Mouse (Mus musculus): ENCODE data around the gene Lmln. TPM values are rescaled to one million over a fixed set of nuclear protein-coding genes. Genes with fewer than 3 reads are reported as not detected.

Lmln gene
- not detected in 2 replicates for polyA plus RNA-seq (2012; ENCODE audit: insufficient read depth, insufficient read length, low replicate concordance, missing spikeins)

DNA sequence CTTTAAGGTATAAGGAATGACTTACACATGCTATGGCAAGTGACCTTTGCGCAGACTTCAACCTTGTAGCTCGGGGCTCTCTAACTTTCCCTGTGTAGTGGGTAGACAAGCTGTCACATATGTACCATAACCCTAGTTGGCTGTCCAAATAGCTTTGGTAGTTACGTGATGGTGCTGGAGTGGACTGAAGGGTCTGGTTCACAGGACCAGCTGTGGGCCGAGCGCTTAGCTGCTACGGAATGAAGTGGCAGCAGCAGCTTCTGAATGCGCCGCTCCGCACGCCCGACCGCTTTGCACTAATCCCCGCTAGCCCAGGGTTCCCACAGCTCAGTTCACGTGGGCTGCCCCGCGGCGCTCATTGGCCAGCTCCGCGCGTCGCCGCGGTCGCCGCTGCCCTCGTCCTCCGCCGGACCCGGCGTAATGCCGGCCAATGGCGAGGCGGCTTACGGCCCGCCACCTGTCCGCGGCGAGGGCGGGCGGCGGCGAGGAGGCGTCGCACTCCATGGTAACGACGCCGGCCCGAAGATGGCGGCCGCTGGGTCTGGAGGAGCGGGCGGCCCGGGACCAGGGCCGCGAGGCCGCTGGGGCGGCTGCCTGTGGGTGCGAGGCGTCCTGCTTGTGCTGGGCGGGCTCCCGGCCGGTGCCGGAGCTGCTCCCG, at the start of gene Lmln:
Gene Lmln (plus strand): TSS at position 498 of the 658 bp plus-strand sequence.
- peak within 1 kb of the TSS; percentile 93 for H3K4me3 ChIP-seq (ENCODE audit: insufficient read depth, low read depth, low read length)
- H3K27ac ChIP-seq (ENCODE audit: insufficient read depth, low read depth, low read length): peak within 1 kb of the TSS; percentile 57
- 1% methylated on average over 64 of the region's 64 CpGs for WGBS
- peaks cover 6% of the 10 kb centered on the region for H3K4me1 ChIP-seq (ENCODE audit: control insufficient read depth, insufficient read depth, low read length)
- TF ChIP-seq CTCF (IDR thresholded peaks at IDR 0.05; ENCODE audit: insufficient read depth, low read depth, low read length): no peak
- peak; percentile 61 for TF ChIP-seq POLR2A (IDR thresholded peaks at IDR 0.05; ENCODE audit: insufficient read depth, low read depth, low read length)

DNA sequence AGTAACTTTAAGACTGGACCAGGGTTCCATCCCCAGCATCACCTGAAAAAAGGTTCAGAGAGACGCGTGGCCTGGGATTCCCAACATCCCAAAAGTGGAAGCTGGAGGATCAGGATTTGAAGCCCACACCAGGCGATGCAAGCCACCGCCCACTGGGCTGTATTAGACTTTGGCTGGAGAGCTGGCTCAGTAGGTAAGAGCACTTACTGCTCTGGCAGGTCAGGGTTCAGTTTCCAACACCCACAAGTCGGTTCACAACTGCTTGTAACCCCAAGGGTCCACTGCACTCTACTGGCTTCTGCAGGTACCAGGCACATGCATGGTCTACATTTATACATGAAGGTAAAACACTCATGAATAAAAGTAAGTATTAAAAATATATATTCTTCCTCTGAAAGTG, 48.5 kb upstream of the Lmln start:
- Histone ChIP-seq H3K27ac (ENCODE audit: insufficient read depth, low read depth, low read length) (no peak overlapping the region), H3K4me1 (ENCODE audit: control insufficient read depth, insufficient read depth, low read length) (peaks cover 12% of the 10 kb centered on the region), H3K4me3 (ENCODE audit: insufficient read depth, low read depth, low read length) (no peak overlapping the region)
- TF ChIP-seq POLR2A (IDR thresholded peaks at IDR 0.05; ENCODE audit: insufficient read depth, low read depth, low read length) (no peak), CTCF (IDR thresholded peaks at IDR 0.05; ENCODE audit: insufficient read depth, low read depth, low read length) (no peak)
- WGBS: 96% methylated on average over 5 of the region's 5 CpGs

DNA sequence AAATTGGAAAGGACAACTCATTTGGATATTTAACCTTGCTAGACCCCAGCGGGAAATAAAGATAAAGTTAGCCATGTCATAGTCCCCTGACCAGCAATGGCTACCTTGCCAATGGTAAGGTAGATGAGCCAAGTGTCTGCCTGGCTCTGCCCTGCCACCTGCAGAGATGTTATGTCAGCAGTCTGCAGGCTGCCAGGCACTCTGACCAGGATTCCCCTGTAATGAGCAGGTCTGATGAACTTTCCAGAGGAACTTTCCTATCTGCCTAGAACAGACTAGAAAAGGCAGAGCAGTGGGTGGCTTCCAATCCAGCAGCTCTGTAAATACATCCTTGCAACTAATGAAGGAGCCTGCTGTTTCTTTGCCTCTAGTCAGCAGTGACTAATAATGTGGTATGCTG, 47.4 kb upstream of the Lmln start:
- WGBS: 78% methylated on average over 1 of the region's 1 CpGs
- no peak overlapping the region for H3K4me3 ChIP-seq (ENCODE audit: insufficient read depth, low read depth, low read length)
- H3K4me1 ChIP-seq (ENCODE audit: control insufficient read depth, insufficient read depth, low read length): peaks cover 14% of the 10 kb centered on the region
- no peak overlapping the region for H3K27ac ChIP-seq (ENCODE audit: insufficient read depth, low read depth, low read length)
- TF ChIP-seq CTCF (IDR thresholded peaks at IDR 0.05; ENCODE audit: insufficient read depth, low read depth, low read length) (no peak), POLR2A (IDR thresholded peaks at IDR 0.05; ENCODE audit: insufficient read depth, low read depth, low read length) (no peak)

DNA sequence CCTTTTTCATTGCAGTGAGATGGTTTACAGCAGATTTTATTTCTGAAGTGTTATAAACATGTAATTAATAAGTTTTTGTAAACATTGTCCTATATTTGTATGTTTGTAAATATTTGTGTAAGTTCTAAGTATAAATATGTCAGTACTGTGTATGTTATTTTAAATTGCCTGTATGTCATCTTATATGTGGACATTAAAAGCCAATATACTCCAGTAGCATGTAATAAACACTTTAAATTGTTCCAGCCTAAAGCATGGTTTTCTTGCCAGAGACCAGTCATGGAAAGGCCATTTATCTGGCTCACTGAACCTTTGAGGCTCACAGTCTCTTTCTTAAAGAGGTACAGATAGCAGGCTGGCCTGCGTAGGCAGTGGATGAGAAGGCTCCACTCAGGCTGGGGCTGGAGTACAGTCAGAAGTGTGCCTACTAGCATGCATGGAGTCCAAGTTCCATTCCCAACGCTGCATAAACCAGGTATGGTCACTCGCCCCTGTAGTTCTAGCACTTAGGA, 46.9 kb upstream of the Lmln start:
- Histone ChIP-seq H3K27ac (ENCODE audit: insufficient read depth, low read depth, low read length) (no peak overlapping the region), H3K4me3 (ENCODE audit: insufficient read depth, low read depth, low read length) (no peak overlapping the region), H3K4me1 (ENCODE audit: control insufficient read depth, insufficient read depth, low read length) (peaks cover 14% of the 10 kb centered on the region)
- TF ChIP-seq POLR2A (IDR thresholded peaks at IDR 0.05; ENCODE audit: insufficient read depth, low read depth, low read length) (no peak), CTCF (IDR thresholded peaks at IDR 0.05; ENCODE audit: insufficient read depth, low read depth, low read length) (no peak)
- 88% methylated on average over 3 of the region's 3 CpGs for WGBS

DNA sequence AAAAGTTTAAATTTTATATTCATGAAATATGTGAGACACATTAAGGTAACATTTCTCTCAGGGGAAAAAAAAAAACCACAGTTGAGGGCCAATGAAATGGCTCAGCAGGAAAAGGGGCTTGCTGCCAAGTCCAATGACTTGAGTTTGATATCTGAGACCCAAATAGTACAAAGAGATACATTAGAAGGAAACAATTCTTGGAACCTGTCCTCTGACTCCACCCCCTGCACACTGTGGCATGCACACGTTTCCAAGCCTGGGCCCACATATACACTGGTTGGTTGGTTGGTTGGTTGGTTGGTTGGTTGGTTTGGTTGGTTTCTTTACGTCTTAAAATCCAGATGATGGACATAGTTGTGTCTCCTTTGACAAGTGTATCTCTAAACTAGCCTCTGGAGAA, 46.3 kb upstream of the Lmln start:
- Histone ChIP-seq H3K4me3 (ENCODE audit: insufficient read depth, low read depth, low read length) (no peak overlapping the region), H3K27ac (ENCODE audit: insufficient read depth, low read depth, low read length) (no peak overlapping the region), H3K4me1 (ENCODE audit: control insufficient read depth, insufficient read depth, low read length) (peaks cover 14% of the 10 kb centered on the region)
- 81% methylated on average over 2 of the region's 2 CpGs for WGBS
- TF ChIP-seq CTCF (IDR thresholded peaks at IDR 0.05; ENCODE audit: insufficient read depth, low read depth, low read length) (no peak), POLR2A (IDR thresholded peaks at IDR 0.05; ENCODE audit: insufficient read depth, low read depth, low read length) (no peak)

DNA sequence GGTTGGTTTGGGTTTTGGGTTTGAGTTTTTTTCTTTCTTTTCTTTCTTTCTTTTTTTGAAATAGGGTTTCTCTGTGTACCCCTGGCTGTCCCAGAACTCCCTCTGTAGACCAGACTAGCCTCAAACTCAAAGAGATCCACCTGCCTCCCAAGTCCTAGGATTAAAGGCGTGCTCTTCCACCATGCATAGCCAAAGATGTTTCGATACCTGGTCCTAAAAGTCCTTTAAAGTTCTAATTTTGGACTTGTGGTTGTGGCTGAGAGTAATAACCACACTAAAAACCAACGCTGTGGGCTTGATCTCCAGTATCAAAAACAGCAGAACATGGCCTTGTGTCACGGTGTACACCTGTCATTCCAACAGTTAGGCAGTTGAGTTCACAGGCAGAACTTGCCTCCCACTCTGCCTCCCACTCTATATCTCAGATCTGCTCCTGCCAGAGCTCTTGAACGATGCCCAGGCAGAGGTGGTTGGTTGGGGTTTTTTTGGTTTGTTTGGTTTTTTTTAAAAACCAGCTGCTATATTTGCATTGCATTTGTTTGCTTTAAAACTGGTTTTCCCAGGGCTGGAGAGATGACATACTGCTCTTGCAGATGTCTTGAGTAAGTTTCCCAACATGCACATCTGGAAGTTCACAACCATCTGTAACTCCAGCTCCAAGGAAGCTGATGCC, 44.5 kb upstream of the Lmln start:
- WGBS: 80% methylated on average over 5 of the region's 5 CpGs
- H3K4me3 ChIP-seq (ENCODE audit: insufficient read depth, low read depth, low read length): no peak overlapping the region
- TF ChIP-seq CTCF (IDR thresholded peaks at IDR 0.05; ENCODE audit: insufficient read depth, low read depth, low read length) (no peak), POLR2A (IDR thresholded peaks at IDR 0.05; ENCODE audit: insufficient read depth, low read depth, low read length) (no peak)
- H3K4me1 ChIP-seq (ENCODE audit: control insufficient read depth, insufficient read depth, low read length): peaks cover 14% of the 10 kb centered on the region
- no peak overlapping the region for H3K27ac ChIP-seq (ENCODE audit: insufficient read depth, low read depth, low read length)

DNA sequence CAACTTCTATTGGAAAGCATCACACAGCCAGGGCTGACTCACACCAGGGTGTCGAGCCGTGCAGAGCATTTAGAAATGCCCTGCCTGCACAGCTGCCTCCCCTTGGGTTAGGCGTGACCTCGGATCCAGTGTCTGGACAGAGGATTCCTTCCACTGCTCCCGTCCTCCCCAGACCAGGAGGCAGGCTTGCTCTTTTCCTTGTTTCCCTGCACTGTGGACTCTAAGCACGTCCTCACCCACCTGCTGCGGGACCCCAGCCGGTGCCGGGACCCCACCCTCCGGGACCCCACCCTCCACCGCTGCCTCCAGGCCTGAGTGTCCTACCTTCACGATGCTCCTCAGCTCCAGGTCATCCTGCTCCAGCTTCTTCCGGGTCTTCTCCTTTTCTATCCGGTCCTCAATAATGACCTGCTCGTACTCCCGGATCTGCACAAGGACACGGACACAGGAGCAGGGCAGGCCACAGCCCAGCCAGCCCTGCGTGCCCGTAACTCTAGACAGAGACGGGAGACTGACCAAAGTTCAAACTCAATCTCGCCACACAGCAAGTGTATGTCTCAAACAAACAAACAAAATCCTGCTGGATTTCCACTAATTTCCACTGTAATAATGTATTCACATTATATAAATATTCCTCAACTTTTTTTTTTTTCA, 43.1 kb upstream of the Lmln start:
- no peak for TF ChIP-seq CTCF (IDR thresholded peaks at IDR 0.05; ENCODE audit: insufficient read depth, low read depth, low read length)
- no peak for TF ChIP-seq POLR2A (IDR thresholded peaks at IDR 0.05; ENCODE audit: insufficient read depth, low read depth, low read length)
- Histone ChIP-seq H3K27ac (ENCODE audit: insufficient read depth, low read depth, low read length) (no peak overlapping the region), H3K4me3 (ENCODE audit: insufficient read depth, low read depth, low read length) (no peak overlapping the region), H3K4me1 (ENCODE audit: control insufficient read depth, insufficient read depth, low read length) (peaks cover 10% of the 10 kb centered on the region)
- 71% methylated on average over 21 of the region's 21 CpGs for WGBS

DNA sequence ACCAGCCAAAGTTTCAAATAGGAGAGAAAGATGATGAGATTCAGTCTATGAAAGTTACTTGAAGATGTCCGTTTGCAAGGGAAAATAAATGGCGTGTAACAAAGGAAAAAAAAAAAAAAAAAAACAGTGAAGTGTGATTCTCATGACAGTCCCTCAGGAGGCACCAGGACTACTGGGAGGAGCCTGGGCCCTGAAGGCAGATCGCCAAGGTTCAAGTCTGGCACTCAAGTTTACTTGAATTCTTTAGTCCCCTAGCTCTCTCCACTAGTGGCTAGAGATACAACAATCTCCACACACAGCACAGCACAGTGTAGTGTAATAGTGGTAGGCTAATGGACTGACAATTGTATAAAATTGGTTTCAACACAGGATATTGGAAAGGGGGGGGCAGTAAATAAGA, 40.9 kb upstream of the Lmln start:
- Histone ChIP-seq H3K27ac (ENCODE audit: insufficient read depth, low read depth, low read length) (no peak overlapping the region), H3K4me1 (ENCODE audit: control insufficient read depth, insufficient read depth, low read length) (peaks cover 7% of the 10 kb centered on the region), H3K4me3 (ENCODE audit: insufficient read depth, low read depth, low read length) (no peak overlapping the region)
- TF ChIP-seq CTCF (IDR thresholded peaks at IDR 0.05; ENCODE audit: insufficient read depth, low read depth, low read length): no peak
- no peak for TF ChIP-seq POLR2A (IDR thresholded peaks at IDR 0.05; ENCODE audit: insufficient read depth, low read depth, low read length)
- 78% methylated on average over 3 of the region's 3 CpGs for WGBS

DNA sequence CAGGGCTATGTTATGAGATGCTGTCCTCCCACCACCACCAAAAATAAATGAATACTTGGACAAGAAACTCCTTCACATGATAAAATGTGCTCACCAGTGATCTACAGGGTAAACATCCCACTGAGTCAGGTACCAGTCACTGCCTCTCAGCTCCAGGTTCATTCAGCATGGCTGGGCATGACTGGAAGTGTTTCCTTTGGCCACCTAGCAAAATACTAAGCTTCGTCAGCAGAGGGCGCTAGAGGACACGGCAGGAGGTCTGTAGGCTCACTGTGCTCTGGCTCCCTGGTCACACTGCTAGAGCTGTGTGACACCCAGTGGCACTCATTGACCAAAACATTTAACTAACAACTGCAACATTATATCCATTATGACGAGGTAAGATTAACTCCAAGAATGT, 38.6 kb upstream of the Lmln start:
- 4% methylated on average over 4 of the region's 4 CpGs for WGBS
- TF ChIP-seq CTCF (IDR thresholded peaks at IDR 0.05; ENCODE audit: insufficient read depth, low read depth, low read length): peak; percentile 80; the same call in 1 of the 2 replicates
- TF ChIP-seq POLR2A (IDR thresholded peaks at IDR 0.05; ENCODE audit: insufficient read depth, low read depth, low read length): no peak

More for the DNA sequence above, 38.6 kb upstream of the Lmln start:
- no peak overlapping the region for H3K4me3 ChIP-seq (ENCODE audit: insufficient read depth, low read depth, low read length)
- H3K27ac ChIP-seq (ENCODE audit: insufficient read depth, low read depth, low read length): no peak overlapping the region
- peaks cover 7% of the 10 kb centered on the region for H3K4me1 ChIP-seq (ENCODE audit: control insufficient read depth, insufficient read depth, low read length)

Measured in olfactory bulb, adult 2 months (tissue).